Mouse (Mus musculus) granulocyte monocyte progenitor cell, adult 5-6 weeks (primary cell): Measurements from ENCODE around the gene Vav3. TPM values are rescaled to one million over a fixed set of nuclear protein-coding genes. Genes with fewer than 3 reads are reported as not detected.
A peak's percentile ranks its signal among the peaks of the same experiment; 100 is the strongest.

ENCODE experiments used
- ATAC-seq: replicated peaks from 2 replicates; pipeline ENCODE4 v1.8.0; 2016; ENCODE audit warnings: mild to moderate bottlenecking, moderate TSS enrichment, inconsistent platforms; ENCODE audit not compliant: poor library complexity, severe bottlenecking
- total RNA-seq, 2 experiments: library from RNA; stranded (forward) in 1 of 2; stranded (reverse) in 1 of 2; fragments of 200-712, 200-1000 nt in 1 of 2; fragments of >200 nt in 1 of 2; fragmentation: Nextera tagmentation in 1 of 2; gene quantifications; 2 replicates each; pipeline ENCODE4 v1.2.3; 2014 to 2017

The Vav3 gene
- 52.5 and 75.4 TPM in 2 replicates for total RNA-seq (2014; fragmentation: Nextera tagmentation)
- total RNA-seq (2017): 84.4 and 85.7 TPM in 2 replicates

- peak; percentile 54 for ATAC-seq
Observed at GRCm38 (mm10) chr3:109340274-109341070, at the start of gene Vav3. Vav3 (plus strand) TSS chr3:109340653.

- ATAC-seq: no peak
Observed at GRCm38 (mm10) chr3:109298857-109299256, 41.6 kb upstream of the Vav3 start.

GRCm38 (mm10) chr3:109299303-109300074 is 41.0 kb upstream of the Vav3 start:
- no peak for ATAC-seq

GRCm38 (mm10) chr3:109302059-109302458 is 38.4 kb upstream of the Vav3 start:
- ATAC-seq: peak; percentile 98

- ATAC-seq: no peak
Observed at GRCm38 (mm10) chr3:109307406-109307805, 33.0 kb upstream of the Vav3 start.

- ATAC-seq: no peak
Observed at GRCm38 (mm10) chr3:109308468-109308867, 32.0 kb upstream of the Vav3 start.

GRCm38 (mm10) chr3:109309317-109310265 is 30.9 kb upstream of the Vav3 start:
- ATAC-seq: no peak

- peak; percentile 93 for ATAC-seq
Observed at GRCm38 (mm10) chr3:109311172-109311824, 29.2 kb upstream of the Vav3 start.

- ATAC-seq: peak; percentile 31; the same call in 1 of the 2 replicates
Observed at GRCm38 (mm10) chr3:109311875-109312274, 28.6 kb upstream of the Vav3 start.

- ATAC-seq: no peak
Observed at GRCm38 (mm10) chr3:109313501-109313900, 27.0 kb upstream of the Vav3 start.

GRCm38 (mm10) chr3:109322225-109322624 is 18.2 kb upstream of the Vav3 start:
- no peak for ATAC-seq

- peak; percentile 65 for ATAC-seq
Observed at GRCm38 (mm10) chr3:109323447-109324300, 16.8 kb upstream of the Vav3 start.

- no peak for ATAC-seq
Observed at GRCm38 (mm10) chr3:109327128-109327527, 13.3 kb upstream of the Vav3 start.

- no peak for ATAC-seq
Observed at GRCm38 (mm10) chr3:109332755-109333154, 7.7 kb upstream of the Vav3 start.

GRCm38 (mm10) chr3:109335470-109335869 is 5.0 kb upstream of the Vav3 start:
- peak; percentile 82 for ATAC-seq

GRCm38 (mm10) chr3:109339290-109339689 is 1.2 kb upstream of the Vav3 start:
- ATAC-seq: no peak

- no peak; the same call in none of the 2 replicates for ATAC-seq
Observed at GRCm38 (mm10) chr3:109339941-109340273, 546 bp upstream of the Vav3 start.

GRCm38 (mm10) chr3:109341071-109341480 is 623 bp downstream of the Vav3 start:
- ATAC-seq: no peak

- ATAC-seq: peak; percentile 82
Observed at GRCm38 (mm10) chr3:109341631-109342030, 1.2 kb downstream of the Vav3 start.
